Mouse (Mus musculus): Measurements from ENCODE around the gene Srms.

Gene Srms

DNA sequence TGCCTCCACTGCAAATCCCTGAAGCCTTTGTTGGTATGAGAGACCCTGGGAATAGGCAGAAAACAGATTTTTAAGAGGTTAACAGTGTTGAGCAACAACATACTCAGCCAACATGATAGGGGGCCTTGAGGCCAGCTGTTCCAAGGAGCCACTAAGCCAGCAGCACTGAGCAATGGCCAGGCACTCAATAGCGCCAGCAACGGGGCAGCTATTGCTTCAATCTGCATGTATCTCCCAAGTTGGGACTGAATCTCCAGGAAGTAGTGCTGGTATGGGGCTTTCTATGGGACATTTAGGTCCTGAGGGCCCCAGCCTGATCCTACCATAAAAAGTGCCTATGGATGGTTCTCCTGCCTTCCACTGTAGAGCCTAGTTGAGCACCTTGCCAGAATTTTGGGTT, 54.5 kb downstream of the Srms start:
- DNase-seq: no peak

DNA sequence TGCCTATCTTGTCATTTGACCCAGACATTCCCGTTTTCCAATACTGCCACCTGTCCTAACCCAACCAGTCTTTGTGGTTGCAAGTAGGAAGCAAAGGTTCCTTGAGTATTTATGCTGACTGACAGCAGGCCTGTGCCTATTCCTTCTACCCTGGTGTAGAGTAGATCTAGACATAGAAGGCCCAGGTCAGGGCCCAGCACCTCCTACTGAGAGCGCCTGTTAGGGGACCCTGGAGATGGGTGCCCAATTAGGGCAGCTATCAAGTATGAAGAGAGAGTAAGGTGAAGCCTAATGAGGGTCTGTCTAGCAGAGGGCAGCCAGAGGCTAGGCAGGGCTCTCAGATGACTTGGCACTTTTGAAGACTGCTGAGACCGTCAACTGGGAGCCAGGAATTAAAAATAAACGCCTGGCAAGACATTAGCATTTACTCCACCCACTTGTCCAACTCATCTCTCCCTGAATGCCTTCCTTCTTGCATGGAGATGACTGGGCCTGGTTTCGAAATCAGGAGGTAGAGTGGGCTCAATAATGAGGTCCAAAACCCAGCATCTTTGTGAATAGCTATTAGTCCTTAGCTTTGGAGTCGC, 55.2 kb downstream of the Srms start:
- DNase-seq: no peak

DNA sequence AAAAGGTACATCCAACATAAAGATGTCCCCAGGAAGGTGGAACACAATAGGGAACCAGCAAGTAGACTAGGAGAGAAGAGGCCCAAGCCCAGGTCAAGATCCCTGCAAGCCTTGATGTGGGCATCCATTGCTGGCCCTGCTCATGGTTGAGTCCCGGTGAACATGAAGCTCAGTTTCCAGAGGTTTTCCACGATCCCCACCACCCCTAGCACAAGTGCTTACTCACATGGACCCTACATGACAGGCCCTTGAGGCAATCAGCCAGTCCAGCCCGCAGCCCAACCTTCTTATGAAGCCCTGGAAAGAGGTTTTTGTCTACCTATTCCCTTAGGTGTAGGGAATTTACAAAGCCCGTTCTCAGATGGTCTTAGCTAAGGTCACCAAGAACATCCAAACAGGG, 55.8 kb downstream of the Srms start:
- DNase-seq: no peak

DNA sequence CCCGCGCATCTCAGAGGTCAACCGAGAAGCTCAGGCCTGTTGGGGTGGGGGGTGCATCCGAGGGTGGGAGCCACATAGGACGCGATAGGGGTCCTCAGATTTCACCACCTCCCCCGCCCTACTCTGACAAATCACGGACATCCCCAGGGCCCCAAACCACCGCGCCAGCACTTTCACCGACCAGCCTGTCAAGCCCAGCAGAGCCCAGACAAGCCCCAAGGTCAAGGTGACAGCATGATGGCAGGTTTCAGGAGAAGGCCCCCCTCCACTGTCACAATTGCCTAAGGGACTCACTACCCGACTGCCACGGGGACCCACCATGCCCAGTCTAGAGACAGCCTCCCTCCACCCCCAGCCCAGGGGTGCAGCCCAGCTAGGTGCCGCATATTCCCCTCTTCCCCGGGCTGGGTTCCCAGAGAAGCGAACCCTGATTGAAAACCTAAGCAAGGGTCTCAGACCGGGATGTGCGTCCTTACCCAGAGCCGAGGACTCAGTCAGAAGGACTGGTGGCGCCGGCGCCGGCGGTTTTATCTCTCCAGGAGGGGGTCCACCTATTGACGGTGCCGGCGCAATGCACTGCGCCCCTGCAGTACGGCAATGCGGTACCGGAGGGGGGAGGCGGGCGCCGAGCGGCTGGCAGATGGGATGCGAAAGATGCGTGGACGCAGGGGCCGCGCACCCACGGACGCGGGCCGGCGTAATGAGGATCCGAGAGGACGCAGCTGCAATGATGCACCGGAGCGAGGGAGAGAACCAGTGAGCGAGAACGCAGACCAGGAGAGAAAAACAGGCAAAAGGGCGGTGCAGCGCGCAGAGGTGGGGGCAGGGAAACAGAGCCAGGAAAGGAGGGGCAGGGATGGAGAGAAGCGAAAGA, 56.5 kb downstream of the Srms start, which contains the start of gene Eef1a2:
Gene Eef1a2, minus strand, starts transcription at position 767 of the 874 bp plus-strand sequence.
- DNase-seq: peak; percentile 82

DNA sequence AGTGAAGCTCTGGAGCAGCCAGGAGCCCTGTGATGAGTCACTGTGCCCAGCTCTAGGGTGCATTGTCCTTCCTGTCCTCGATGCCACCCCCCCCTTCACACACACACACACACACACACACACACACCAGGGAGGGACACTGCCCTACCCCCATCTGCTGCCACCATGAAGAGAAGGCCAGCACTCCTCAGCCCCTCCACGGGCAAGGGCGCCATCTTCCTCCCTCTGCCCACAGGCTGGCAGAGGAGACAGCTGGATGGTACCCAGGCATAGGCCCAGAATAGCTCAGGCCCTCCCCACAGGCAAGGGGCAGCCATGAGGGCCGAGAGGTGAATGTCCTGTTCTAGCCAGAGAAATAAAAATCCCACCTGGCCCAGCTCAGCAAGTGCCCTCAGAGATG, 57.2 kb downstream of the Srms start:
- DNase-seq: no peak
